Mouse (Mus musculus) E14TG2a.4 (cell line): ENCODE measurements at regions not wholly inside any gene's neighbourhood (a gene's known extent, or its start where the extent isn't known, plus 50 kb on each side); places are given as distances from the start of the nearest gene placed in this dataset.

ENCODE experiments used
- CTCF ChIP-seq: conservative IDR thresholded peaks from 2 replicates; pipeline ENCODE4 v1.5.1; 2014; ENCODE audit warnings: low read length
- NANOG ChIP-seq: IDR thresholded peaks from 2 replicates; pipeline ENCODE4 v1.6.1; 2014; ENCODE audit warnings: borderline replicate concordance, low read length, mixed read lengths
- POU5F1 ChIP-seq: IDR thresholded peaks from 2 replicates; pipeline ENCODE4 v1.6.1; 2014; ENCODE audit warnings: low read length, borderline replicate concordance

GRCm38 (mm10) chr14:68181168-68181567 is 1112.9 kb downstream of the Synb start:
- TF ChIP-seq CTCF = no peak
- TF ChIP-seq POU5F1 = no peak
- no peak for TF ChIP-seq NANOG
